Comparison of ENCODE assay signal across 19 mouse cellular contexts in the genomic region with DNA sequence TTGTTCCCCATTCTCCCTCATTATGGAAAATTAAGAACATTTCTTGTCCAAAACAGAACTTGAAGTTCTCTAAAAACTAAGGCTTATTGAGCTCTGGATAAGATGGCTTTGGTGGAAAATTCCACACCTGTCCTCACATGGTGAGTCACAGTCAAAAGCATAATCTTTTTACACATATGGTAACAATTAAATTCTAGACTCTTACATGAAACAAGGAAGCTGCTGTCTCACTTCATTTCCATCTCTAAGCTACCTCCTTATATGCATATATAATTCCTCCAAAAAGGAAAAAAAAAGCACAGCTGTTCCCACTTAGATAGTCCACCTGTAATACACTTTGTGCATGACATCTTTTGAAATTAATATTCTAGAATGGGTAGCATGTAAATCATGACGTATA. TPM values are rescaled to one million over a fixed set of nuclear protein-coding genes. Genes with fewer than 3 reads are reported as not detected.
DNase-seq lines count a peak whose midpoint lies in the region; ATAC-seq and TF ChIP-seq lines count a peak whose summit lies in the region.
"Had no signal": no experiment of that assay in that cellular context is flagged by ENCODE, and none has a peak within 500 bp of the region (broad histone marks: within the 10 kb centered on the region; RNA-seq: fewer than 3 reads in every experiment).

No protein-coding gene starts in this region.

- no peak overlapping the region for H3K4me3 ChIP-seq in embryonic facial prominence, embryonic 11.5 days (ENCODE audit: low read depth, low read length)
- no peak overlapping the region for H3K4me3 ChIP-seq in embryonic facial prominence, embryonic 10.5 days
- no peak overlapping the region for H3K4me3 ChIP-seq in C2C12 (ENCODE audit: insufficient read depth, poor library complexity, severe bottlenecking)
- no peak overlapping the region for H3K4me3 ChIP-seq in embryonic facial prominence, embryonic 14.5 days (ENCODE audit: low read depth, low read length)
- H3K4me3 ChIP-seq in myocyte, result no peak overlapping the region
- H3K4me3 ChIP-seq: forebrain, embryonic 10.5 days; forebrain, embryonic 15.5 days; heart, embryonic 12.5 days; hindbrain, embryonic 10.5 days had no signal

- no peak overlapping the region for H3K9ac ChIP-seq in embryonic facial prominence, embryonic 11.5 days (replicated peaks; ENCODE audit: low read length)
- no peak overlapping the region for H3K9ac ChIP-seq in embryonic facial prominence, embryonic 14.5 days (ENCODE audit: low read depth, low read length)
- H3K9ac ChIP-seq: forebrain, embryonic 15.5 days; heart, embryonic 12.5 days; hindbrain, embryonic 14.5 days had no signal

- H3K79me3 ChIP-seq in C2C12 (ENCODE audit: low read depth), result no peaks in the 10 kb centered on the region

- H3K27ac ChIP-seq in embryonic facial prominence, embryonic 11.5 days (replicated peaks; ENCODE audit: low read depth, low read length), result no peak overlapping the region
- no peak overlapping the region for H3K27ac ChIP-seq in embryonic facial prominence, embryonic 10.5 days (replicated peaks)
- no peak overlapping the region for H3K27ac ChIP-seq in embryonic facial prominence, embryonic 14.5 days (replicated peaks; ENCODE audit: low read depth, low read length)
- H3K27ac ChIP-seq: forebrain, embryonic 10.5 days; forebrain, embryonic 15.5 days; hindbrain, embryonic 10.5 days; hindbrain, embryonic 14.5 days had no signal

- H3K9me3 ChIP-seq in embryonic facial prominence, embryonic 11.5 days (replicated peaks; ENCODE audit: control insufficient read depth, low read length), result no peaks in the 10 kb centered on the region
- no peaks in the 10 kb centered on the region for H3K9me3 ChIP-seq in embryonic facial prominence, embryonic 10.5 days
- no peaks in the 10 kb centered on the region for H3K9me3 ChIP-seq in embryonic facial prominence, embryonic 14.5 days (ENCODE audit: control insufficient read depth, low read length)
- H3K9me3 ChIP-seq: forebrain, embryonic 10.5 days; forebrain, embryonic 15.5 days; heart, embryonic 12.5 days; hindbrain, embryonic 10.5 days had no signal

- no peaks in the 10 kb centered on the region for H3K4me1 ChIP-seq in embryonic facial prominence, embryonic 11.5 days (ENCODE audit: control insufficient read depth, insufficient read depth, low read length)
- H3K4me1 ChIP-seq in embryonic facial prominence, embryonic 10.5 days, result peaks cover 8% of the 10 kb centered on the region; the same call in 1 of the 2 replicates
- H3K4me1 ChIP-seq in embryonic facial prominence, embryonic 14.5 days (ENCODE audit: control insufficient read depth, insufficient read depth, low read length), result no peaks in the 10 kb centered on the region
- H3K4me1 ChIP-seq: forebrain, embryonic 10.5 days; forebrain, embryonic 15.5 days; hindbrain, embryonic 10.5 days had no signal

- no peaks in the 10 kb centered on the region for H3K79me2 ChIP-seq in C2C12 (ENCODE audit: control insufficient read depth, insufficient read depth)
- H3K79me2 ChIP-seq in myocyte (ENCODE audit: control insufficient read depth, insufficient read depth), result peaks cover 4% of the 10 kb centered on the region

- 44% methylated on average over 1 of the region's 1 CpGs for WGBS in embryonic facial prominence, embryonic 11.5 days
- 68% methylated on average over 1 of the region's 1 CpGs for WGBS in embryonic facial prominence, embryonic 10.5 days
- WGBS in embryonic facial prominence, embryonic 14.5 days, result 47% methylated on average over 1 of the region's 1 CpGs

- DNase-seq in embryonic facial prominence, embryonic 11.5 days (ENCODE audit: low spot score), result peak; percentile 58
- DNase-seq in embryonic facial prominence, embryonic 10.5 days (ENCODE audit: low spot score), result no peak
- DNase-seq in embryonic facial prominence, embryonic 14.5 days (ENCODE audit: low spot score), result peak; percentile 15
- DNase-seq in gastrocnemius, postnatal 10 days, result no peak
- no peak for DNase-seq in kidney, adult 11 months
- DNase-seq: adrenal gland, postnatal 10 days; cerebellum, adult 11-12 months; cerebellum, adult 9-10 months; cerebellum, postnatal 25 days; gastrocnemius, postnatal 25 days had no signal

- no peaks in the 10 kb centered on the region; the same call in 1 of the 2 replicates for H3K36me3 ChIP-seq in embryonic facial prominence, embryonic 11.5 days (replicated peaks; ENCODE audit: control insufficient read depth, insufficient read depth, low read depth, low read length)
- H3K36me3 ChIP-seq in embryonic facial prominence, embryonic 10.5 days (replicated peaks), result peaks cover 18% of the 10 kb centered on the region
- H3K36me3 ChIP-seq in C2C12 (ENCODE audit: control insufficient read depth, insufficient read depth) (peaks cover 27% of the 10 kb centered on the region), myocyte (ENCODE audit: control insufficient read depth, insufficient read depth) (peaks cover 19% of the 10 kb centered on the region)
- peaks cover 21% of the 10 kb centered on the region; the same call in 1 of the 2 replicates for H3K36me3 ChIP-seq in embryonic facial prominence, embryonic 14.5 days (ENCODE audit: control insufficient read depth, insufficient read depth, low read length)

- ATAC-seq in embryonic facial prominence, embryonic 11.5 days (replicated peaks; ENCODE audit: insufficient number of reproducible peaks, low FRiP score, low TSS enrichment, low read depth), result no peak; the same call in 1 of the 2 replicates
- ATAC-seq in embryonic facial prominence, embryonic 14.5 days (ENCODE audit: low read depth), result peak; percentile 53; the same call in 1 of the 2 replicates
- no peak for ATAC-seq in inflammation-experienced regulatory T-cells, adult 6 months
- ATAC-seq: forebrain, embryonic 15.5 days; intestine, embryonic 16.5 days had no signal

- no peak for TF ChIP-seq POLR2A in myocyte (IDR thresholded peaks at IDR 0.05; ENCODE audit: insufficient read length, low read depth)

- H3K27me3 ChIP-seq in embryonic facial prominence, embryonic 11.5 days (ENCODE audit: control insufficient read depth, insufficient read depth, low read length), result no peaks in the 10 kb centered on the region
- H3K27me3 ChIP-seq in embryonic facial prominence, embryonic 10.5 days (replicated peaks; ENCODE audit: low read depth, poor library complexity, severe bottlenecking), result no peaks in the 10 kb centered on the region
- H3K27me3 ChIP-seq in C2C12 (ENCODE audit: control insufficient read depth, insufficient read depth, insufficient read length) (no peaks in the 10 kb centered on the region), myocyte (ENCODE audit: control insufficient read depth, insufficient read depth, insufficient read length) (no peaks in the 10 kb centered on the region)
- H3K27me3 ChIP-seq in embryonic facial prominence, embryonic 14.5 days (replicated peaks; ENCODE audit: control insufficient read depth, insufficient read depth, low read length), result no peaks in the 10 kb centered on the region
- H3K27me3 ChIP-seq: forebrain, embryonic 15.5 days; heart, embryonic 12.5 days had no signal

- H3ac ChIP-seq in C2C12 (ENCODE audit: control insufficient read depth, insufficient read length, low read depth) (no peak overlapping the region), myocyte (ENCODE audit: control insufficient read depth, insufficient read length) (no peak overlapping the region)

- no peak for TF ChIP-seq CTCF in C2C12 (IDR thresholded peaks at IDR 0.05; ENCODE audit: control insufficient read depth, insufficient read depth, insufficient read length)

- H3K4me2 ChIP-seq in embryonic facial prominence, embryonic 11.5 days (ENCODE audit: low read depth, low read length), result no peak overlapping the region
- no peak overlapping the region for H3K4me2 ChIP-seq in embryonic facial prominence, embryonic 14.5 days (ENCODE audit: low read depth, low read length)
- H3K4me2 ChIP-seq in myocyte (ENCODE audit: low read depth), result peak overlapping the region; percentile 77
- H3K4me2 ChIP-seq: forebrain, embryonic 15.5 days; heart, embryonic 12.5 days; hindbrain, embryonic 14.5 days had no signal

TF ChIP-seq in C2C12, 6 proteins besides CTCF, POLR2A, EP300 and RAD21:
- peak; percentile 40 for TF ChIP-seq MYOD1 (IDR thresholded peaks at IDR 0.05; ENCODE audit: control insufficient read depth, insufficient read length, low read depth)
- no peak for TF ChIP-seq CEBPB (IDR thresholded peaks at IDR 0.05; ENCODE audit: low read depth)

TF ChIP-seq in myocyte, 11 proteins besides CTCF, POLR2A, EP300 and RAD21:
- TF ChIP-seq MYOD1 (IDR thresholded peaks at IDR 0.05; ENCODE audit: control insufficient read depth in 1 of 3, insufficient read length in 2 of 3, low read depth in 2 of 3), result peak in 2 of 3 experiments; percentile 6 to 25
- TF ChIP-seq CEBPB (IDR thresholded peaks at IDR 0.05; ENCODE audit: insufficient read depth, poor library complexity, severe bottlenecking), result no peak
- no peak for TF ChIP-seq TCF3 (IDR thresholded peaks at IDR 0.05; ENCODE audit: insufficient read length, low read depth)

RNA-seq across cellular contexts. Expression of gene Tmem168, which starts 24.7 kb away (rescaled TPM):
- 40.4 and 43.6 TPM in 2 replicates for polyA plus RNA-seq in embryonic facial prominence, embryonic 11.5 days (2014; fragmentation: Nextera tagmentation; extraction: Ambion mirVana)
- polyA plus RNA-seq in embryonic facial prominence, embryonic 10.5 days (2016; fragmentation: Nextera tagmentation; extraction: Ambion mirVana), result 28.6 and 31.5 TPM in 2 replicates
- polyA plus RNA-seq in C2C12 (2012; fragmentation: generic; extraction: Trizol) (6.6 TPM), myocyte (2012; fragmentation: generic; extraction: Trizol) (9.8 TPM)
- 38.4 and 43.3 TPM in 2 replicates for polyA plus RNA-seq in embryonic facial prominence, embryonic 14.5 days (2014; fragmentation: Nextera tagmentation; extraction: Ambion mirVana)
- total RNA-seq in gastrocnemius, postnatal 10 days (2021), result 10 to 100 TPM; 12.1 to 14.5 TPM
- polyA plus RNA-seq in inflammation-experienced regulatory T-cells, adult 6 months (2017; shearing (Covaris generic)), result 10 to 100 TPM; 37.8 to 46.5 (median 39.8) TPM

RNA-seq across cellular contexts. Expression of gene Bmt2, which starts 45.2 kb away (rescaled TPM):
- 23.7 and 25.8 TPM in 2 replicates for polyA plus RNA-seq in embryonic facial prominence, embryonic 11.5 days (2014; fragmentation: Nextera tagmentation; extraction: Ambion mirVana)
- 18.0 and 18.3 TPM in 2 replicates for polyA plus RNA-seq in embryonic facial prominence, embryonic 10.5 days (2016; fragmentation: Nextera tagmentation; extraction: Ambion mirVana)
- polyA plus RNA-seq in C2C12 (2012; fragmentation: generic; extraction: Trizol) (1.9 TPM), myocyte (2012; fragmentation: generic; extraction: Trizol) (2.8 TPM)
- 15.2 and 17.1 TPM in 2 replicates for polyA plus RNA-seq in embryonic facial prominence, embryonic 14.5 days (2014; fragmentation: Nextera tagmentation; extraction: Ambion mirVana)
- total RNA-seq in gastrocnemius, postnatal 10 days (2021), result 1 to 10 TPM; 8.0 to 8.9 TPM
- polyA plus RNA-seq in inflammation-experienced regulatory T-cells, adult 6 months (2017; shearing (Covaris generic)), result 10 to 100 TPM in 2 of 3 experiments, 1 to 10 TPM in 1; 5.2 to 10.8 (median 10.1) TPM

Comparison
In these comparisons a context has a peak if more than half of its experiments do, and no peak if none do; other contexts are left out.
1. DNase-seq: peak in embryonic facial prominence, embryonic 11.5 days (single experiment) and embryonic facial prominence, embryonic 14.5 days (single experiment); none in embryonic facial prominence, embryonic 10.5 days (single experiment), gastrocnemius, postnatal 10 days (single experiment) and kidney, adult 11 months (single experiment).